Mouse (Mus musculus) midbrain, embryonic 14.5 days (tissue): ENCODE measurements around the gene Tut7. TPM values are rescaled to one million over a fixed set of nuclear protein-coding genes. Genes with fewer than 3 reads are reported as not detected.
"Not testable (repeated sequence)": the region's sequence is repeated elsewhere in the genome, so short reads cannot be mapped to it uniquely, and the experiment has no call there.

Experiments
- ATAC-seq: fragments of 200-750 bp; cut with Nextera tagmentation; 2 replicates; pipeline ENCODE4 v1.8.0; 2017; ENCODE audit warnings: moderate number of reproducible peaks, moderate library complexity; ENCODE audit not compliant: low FRiP score, low TSS enrichment
- DNase-seq: peaks from one replicate; pipeline ENCODE4 v3.0.0-alpha.2; 2015
- H3K27ac ChIP-seq: fragments of 300-500 bp; sonication (generic); replicated peaks from 2 replicates; pipeline ENCODE4 v1.5.1; 2014; ENCODE audit warnings: mild to moderate bottlenecking, low read depth, low read length, moderate library complexity
- H3K27me3 ChIP-seq: fragments of 300-500 bp; sonication (generic); 2 replicates; pipeline ENCODE4 v1.6.1; 2014; ENCODE audit warnings: low read length, control low read depth, mixed read lengths; ENCODE audit not compliant: control insufficient read depth, insufficient read depth
- H3K36me3 ChIP-seq: fragments of 300-500 bp; sonication (generic); 2 replicates; pipeline ENCODE4 v1.6.1; 2014; ENCODE audit warnings: low read length, control low read depth; ENCODE audit not compliant: control insufficient read depth, insufficient read depth
- H3K4me1 ChIP-seq: fragments of 300-500 bp; sonication (generic); 2 replicates; pipeline ENCODE4 v1.6.1; 2014; ENCODE audit warnings: mild to moderate bottlenecking, antibody characterized with exemption, low read length, control low read depth; ENCODE audit not compliant: control insufficient read depth, insufficient read depth
- H3K4me2 ChIP-seq: fragments of 300-500 bp; sonication (generic); 2 replicates; pipeline ENCODE4 v1.6.1; 2014; ENCODE audit warnings: mild to moderate bottlenecking, low read length, moderate library complexity
- H3K4me3 ChIP-seq: fragments of 300-500 bp; sonication (generic); replicated peaks from 2 replicates; pipeline ENCODE4 v1.5.1; 2014; ENCODE audit warnings: low read depth, low read length
- H3K9ac ChIP-seq: fragments of 300-500 bp; sonication (generic); replicated peaks from 2 replicates; pipeline ENCODE4 v1.6.1; 2014; ENCODE audit warnings: mild to moderate bottlenecking, low read length, moderate library complexity
- H3K9me3 ChIP-seq: fragments of 300-500 bp; sonication (generic); 2 replicates; pipeline ENCODE4 v1.6.1; 2016; ENCODE audit warnings: low read length, control low read depth, mixed read lengths; ENCODE audit not compliant: control insufficient read depth
- WGBS: fragments of 180-500 bp; shearing (Covaris S2); extraction: QIAGEN DNeasy Blood & Tissue Kit; methylation state at CpG from one replicate; pipeline ENCODE4 v1.1.7; 2014; 5-methylcytosine and 5-hydroxymethylcytosine counted together
- polyA plus RNA-seq: library from polyadenylated mRNA; unstranded; fragments of >200 nt; fragmentation: Nextera tagmentation; extraction: Ambion mirVana; gene quantifications from 2 replicates; pipeline ENCODE4 v1.2.1, GENCODE M21; 2014

The Tut7 gene
- polyA plus RNA-seq, 1 experiment from 2014 or later = 50.4 TPM

DNA sequence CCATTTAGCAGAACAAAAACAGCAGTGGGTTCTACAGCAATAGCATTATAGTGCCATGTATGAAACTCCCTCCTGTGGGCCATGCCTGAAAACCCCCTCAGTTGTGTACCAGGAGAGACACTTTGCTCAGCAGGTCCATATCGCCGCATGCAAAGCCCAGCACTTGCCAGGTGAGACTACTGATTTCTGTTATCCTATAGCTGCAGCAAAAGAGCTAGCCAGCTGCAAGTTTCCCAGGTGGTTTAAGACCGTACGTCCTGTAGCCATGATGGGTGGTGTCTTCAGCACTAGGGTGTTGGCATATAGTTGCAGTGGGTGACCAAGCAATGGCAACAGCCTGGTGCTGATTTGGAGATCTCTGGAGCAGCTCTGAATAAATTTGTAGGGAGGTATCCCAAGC lies 83.5 kb downstream of the Tut7 start:
- Histone ChIP-seq H3K4me1 (no peaks in the 10 kb centered on the region), H3K27me3 (no peaks in the 10 kb centered on the region), H3K9me3 (no peaks in the 10 kb centered on the region), H3K9ac (no peak overlapping the region), H3K36me3 (no peaks in the 10 kb centered on the region), H3K4me3 (no peak overlapping the region), H3K4me2 (no peak overlapping the region), H3K27ac (no peak overlapping the region)
- WGBS = 92% methylated on average over 4 of the region's 4 CpGs
- ATAC-seq (no peak), DNase-seq (no peak)

- Histone ChIP-seq H3K9me3 (no peaks in the 10 kb centered on the region), H3K27me3 (no peaks in the 10 kb centered on the region), H3K4me2 (no peak overlapping the region), H3K36me3 (no peaks in the 10 kb centered on the region), H3K4me3 (no peak overlapping the region), H3K4me1 (no peaks in the 10 kb centered on the region), H3K27ac (no peak overlapping the region), H3K9ac (no peak overlapping the region)
- DNase-seq (no peak), ATAC-seq (no peak)
- WGBS = 84% methylated on average over 2 of the region's 2 CpGs
Measured at GRCm38 (mm10) chr13:59738455-59738854, 84.5 kb downstream of the Tut7 start.

DNA sequence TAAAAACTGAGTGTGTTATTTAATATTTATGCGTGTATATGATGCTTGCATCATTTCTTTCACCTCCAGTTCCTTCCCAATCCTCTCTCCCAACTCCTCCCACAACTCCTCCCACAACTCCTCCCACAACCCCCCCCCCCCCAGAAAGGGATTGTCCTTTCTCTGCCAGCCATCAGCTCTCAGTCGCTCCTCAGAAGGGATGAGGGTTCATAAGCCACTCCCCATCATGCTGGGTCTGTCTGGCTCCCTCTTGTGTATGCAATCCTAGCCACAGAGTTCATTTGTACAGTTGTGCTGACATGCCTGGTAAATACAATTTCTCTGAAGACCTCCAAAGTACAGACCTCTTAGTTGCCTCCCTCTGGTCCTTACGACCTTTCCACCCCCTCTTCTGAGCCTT lies 87.8 kb downstream of the Tut7 start:
- ATAC-seq = no peak

DNA sequence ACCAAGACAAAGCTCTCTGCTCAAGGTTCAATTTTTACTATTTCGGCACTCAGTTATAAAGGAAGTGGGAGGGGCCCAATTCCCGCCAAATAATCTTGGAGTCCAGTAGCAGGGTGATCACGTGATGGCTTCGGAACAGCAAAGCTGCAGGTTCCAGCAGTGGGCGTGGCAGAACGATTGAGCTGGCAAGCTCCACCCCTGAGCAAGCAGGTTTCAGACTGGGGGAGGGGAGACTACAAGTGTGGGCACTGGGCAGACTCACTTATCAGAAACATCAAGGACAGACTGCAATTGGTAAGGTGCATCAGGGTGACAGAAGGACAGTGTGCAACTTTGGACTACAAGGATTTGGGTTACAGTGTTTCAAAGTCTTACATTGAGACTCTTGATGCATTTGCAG lies 88.6 kb downstream of the Tut7 start:
- not testable (repeated sequence) for H3K27ac ChIP-seq, H3K9me3 ChIP-seq, H3K4me1 ChIP-seq, H3K27me3 ChIP-seq, DNase-seq, H3K4me2 ChIP-seq, ATAC-seq, H3K36me3 ChIP-seq, H3K4me3 ChIP-seq, H3K9ac ChIP-seq
- 41% methylated on average over 6 of the region's 6 CpGs for WGBS

More for the DNA sequence above, 87.8 kb downstream of the Tut7 start:
- Histone ChIP-seq H3K36me3 (no peaks in the 10 kb centered on the region), H3K27ac (no peak overlapping the region), H3K9me3 (no peaks in the 10 kb centered on the region), H3K4me3 (no peak overlapping the region), H3K4me2 (no peak overlapping the region), H3K9ac (no peak overlapping the region), H3K27me3 (no peaks in the 10 kb centered on the region), H3K4me1 (no peaks in the 10 kb centered on the region)
- peak; percentile 41 for DNase-seq
- WGBS = 30% methylated on average over 3 of the region's 3 CpGs

DNA sequence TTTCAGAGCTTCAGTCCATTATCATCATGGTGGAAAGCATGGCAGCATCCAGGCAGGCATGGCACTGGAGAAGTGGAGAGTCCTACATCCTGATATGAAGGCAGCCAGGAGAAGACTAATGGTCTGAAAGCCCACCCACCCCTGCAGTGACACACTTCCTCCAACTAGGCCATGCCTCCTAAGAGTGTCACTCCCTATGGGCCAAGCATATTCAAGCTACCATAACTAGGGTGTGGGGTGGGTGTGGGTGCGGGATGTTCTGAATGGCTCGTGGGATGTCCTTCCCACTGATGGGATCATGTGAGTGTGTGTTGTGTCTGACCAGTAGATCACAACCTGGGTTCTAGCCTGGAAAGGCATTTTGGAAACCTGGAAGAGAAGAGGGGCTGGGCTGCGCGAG lies 89.0 kb downstream of the Tut7 start:
- no peak overlapping the region for H3K4me2 ChIP-seq
- H3K4me3 ChIP-seq = no peak overlapping the region
- no peaks in the 10 kb centered on the region for H3K27me3 ChIP-seq
- H3K9ac ChIP-seq = no peak overlapping the region
- no peak for DNase-seq
- no peaks in the 10 kb centered on the region for H3K9me3 ChIP-seq
- 89% methylated on average over 2 of the region's 4 CpGs for WGBS
- H3K4me1 ChIP-seq = no peaks in the 10 kb centered on the region
- no peak for ATAC-seq
- no peak overlapping the region for H3K27ac ChIP-seq
- no peaks in the 10 kb centered on the region for H3K36me3 ChIP-seq

GRCm38 (mm10) chr13:59731652-59732051 lies 91.3 kb downstream of the Tut7 start, which contains the start of gene Spata31d1d:
Gene Spata31d1d (minus strand): TSS chr13:59731752.
- no peak within 1 kb of the TSS for H3K4me2 ChIP-seq
- no peak within 1 kb of the TSS for H3K4me3 ChIP-seq
- H3K27ac ChIP-seq = no peak within 1 kb of the TSS
- ATAC-seq (no peak), DNase-seq (no peak)
- no peaks in the 10 kb centered on the region for H3K9me3 ChIP-seq
- H3K4me1 ChIP-seq = no peaks in the 10 kb centered on the region
- H3K36me3 ChIP-seq = no peaks in the 10 kb centered on the region
- H3K9ac ChIP-seq = no peak within 1 kb of the TSS
- H3K27me3 ChIP-seq = no peaks in the 10 kb centered on the region
- 46% methylated on average over 7 of the region's 7 CpGs for WGBS

DNA sequence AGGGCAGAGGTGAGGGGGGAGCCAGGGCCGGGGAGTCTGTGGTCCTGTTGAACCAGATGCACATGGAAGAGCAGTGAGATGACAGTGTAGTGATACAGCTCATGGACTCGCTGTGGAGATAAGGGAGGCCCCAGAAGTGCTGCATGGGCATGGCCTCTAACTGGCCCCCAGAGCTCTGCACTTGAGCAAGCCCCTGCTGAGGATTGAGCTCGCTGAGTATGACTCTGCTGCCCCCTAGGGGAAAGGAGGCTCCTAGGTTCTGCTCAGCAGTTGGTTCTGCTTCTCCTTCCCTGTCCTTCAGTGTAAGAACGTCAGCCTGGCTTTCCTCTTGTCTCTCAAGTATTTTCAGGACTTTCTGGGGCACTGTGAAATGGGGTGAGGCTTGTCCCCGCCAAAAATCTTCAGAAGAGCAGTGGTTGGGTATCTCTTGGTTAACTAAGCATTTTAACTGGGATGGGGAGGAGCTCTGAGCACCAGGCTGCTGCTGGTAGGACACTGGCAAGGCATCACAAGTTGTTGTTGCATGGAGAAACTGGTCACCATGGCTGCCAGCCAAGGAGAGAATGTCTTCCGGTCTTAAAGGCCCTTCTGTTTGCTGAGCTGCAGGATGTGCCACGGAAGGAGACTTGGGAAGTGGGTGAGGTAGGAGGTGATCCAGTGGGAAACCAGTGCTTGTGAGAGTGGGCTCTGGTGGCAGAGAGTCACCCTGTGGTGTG lies 94.4 kb downstream of the Tut7 start:
- DNase-seq = peak; percentile 93
- no peak overlapping the region for H3K27ac ChIP-seq
- no peak overlapping the region for H3K9ac ChIP-seq
- H3K27me3 ChIP-seq = no peaks in the 10 kb centered on the region
- H3K36me3 ChIP-seq = no peaks in the 10 kb centered on the region
- no peaks in the 10 kb centered on the region for H3K4me1 ChIP-seq
- H3K4me2 ChIP-seq = no peak overlapping the region
- peak; percentile 80 for ATAC-seq
- WGBS = 28% methylated on average over 7 of the region's 7 CpGs
- no peaks in the 10 kb centered on the region for H3K9me3 ChIP-seq
- H3K4me3 ChIP-seq = no peak overlapping the region

GRCm38 (mm10) chr13:59726139-59726867 lies 96.6 kb downstream of the Tut7 start:
- H3K4me2 ChIP-seq = peak overlapping the region; percentile 41
- DNase-seq (no peak), ATAC-seq (no peak)
- no peaks in the 10 kb centered on the region for H3K4me1 ChIP-seq
- H3K36me3 ChIP-seq = no peaks in the 10 kb centered on the region
- H3K27me3 ChIP-seq = no peaks in the 10 kb centered on the region
- H3K9ac ChIP-seq = no peak overlapping the region
- H3K4me3 ChIP-seq = no peak overlapping the region; the same call in 1 of the 2 replicates
- H3K27ac ChIP-seq = no peak overlapping the region
- 34% methylated on average over 29 of the region's 29 CpGs for WGBS
- no peaks in the 10 kb centered on the region for H3K9me3 ChIP-seq

- 79% methylated on average over 1 of the region's 1 CpGs for WGBS
- not testable (repeated sequence) for DNase-seq, H3K9me3 ChIP-seq, H3K27me3 ChIP-seq, H3K9ac ChIP-seq, H3K27ac ChIP-seq, H3K36me3 ChIP-seq, H3K4me1 ChIP-seq, H3K4me2 ChIP-seq, H3K4me3 ChIP-seq, ATAC-seq
Measured at GRCm38 (mm10) chr13:59722089-59722488, 100.9 kb downstream of the Tut7 start.
